Mouse (Mus musculus) ovary, adult 2 months (tissue): Measurements from ENCODE around the gene Cdhr2. TPM values are rescaled to one million over a fixed set of nuclear protein-coding genes. Genes with fewer than 3 reads are reported as not detected.

Experiments
- polyA plus RNA-seq: library from polyadenylated mRNA; depleted of rRNA; stranded (reverse); fragments of >200 nt; gene quantifications from 2 replicates; pipeline ENCODE4 v1.2.3, GENCODE M21; 2012; rRNA removed

Cdhr2 gene
- 0.18 and 0.26 TPM in 2 replicates for polyA plus RNA-seq

GRCm38 (mm10) chr13:54701243-54701642 is at the start of gene Cdhr2:
Gene Cdhr2 (plus strand): TSS chr13:54701461.

GRCm38 (mm10) chr13:54693558-54694347 is 7.5 kb upstream of the Cdhr2 start, which contains the start of gene Rnf44:
Gene Rnf44 (minus strand): TSS chr13:54693907.

DNA sequence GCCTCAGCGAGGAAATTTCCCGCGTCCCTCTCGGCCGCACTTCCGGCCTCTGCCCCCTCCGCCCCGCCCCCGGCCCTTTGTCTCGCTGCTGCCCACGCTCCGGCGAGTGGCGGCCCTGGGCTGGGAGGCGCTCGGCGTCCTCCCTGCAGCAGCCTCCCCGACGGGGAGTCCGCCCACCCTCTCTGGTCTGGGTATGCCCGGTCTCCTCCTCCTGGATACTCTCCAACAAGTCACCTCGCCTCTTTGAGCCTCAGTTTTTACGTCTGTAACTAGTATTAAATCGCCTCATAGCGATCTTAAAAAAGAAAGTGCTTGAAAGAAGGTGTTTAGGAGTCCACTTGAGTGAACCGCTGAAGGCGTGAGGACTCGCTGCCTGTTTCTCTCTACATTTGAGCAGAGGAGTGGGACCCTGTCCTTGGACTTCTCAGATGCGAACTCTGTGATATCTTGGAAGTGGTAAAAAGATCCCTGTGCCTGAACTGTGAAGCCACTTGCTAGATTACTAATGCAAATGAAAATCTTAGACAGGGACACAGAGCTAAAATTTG is 48.7 kb downstream of the Cdhr2 start, which contains the start of gene Gprin1:
Gene Gprin1 (minus strand): TSS at position 11 of the 548 bp plus-strand sequence.

DNA sequence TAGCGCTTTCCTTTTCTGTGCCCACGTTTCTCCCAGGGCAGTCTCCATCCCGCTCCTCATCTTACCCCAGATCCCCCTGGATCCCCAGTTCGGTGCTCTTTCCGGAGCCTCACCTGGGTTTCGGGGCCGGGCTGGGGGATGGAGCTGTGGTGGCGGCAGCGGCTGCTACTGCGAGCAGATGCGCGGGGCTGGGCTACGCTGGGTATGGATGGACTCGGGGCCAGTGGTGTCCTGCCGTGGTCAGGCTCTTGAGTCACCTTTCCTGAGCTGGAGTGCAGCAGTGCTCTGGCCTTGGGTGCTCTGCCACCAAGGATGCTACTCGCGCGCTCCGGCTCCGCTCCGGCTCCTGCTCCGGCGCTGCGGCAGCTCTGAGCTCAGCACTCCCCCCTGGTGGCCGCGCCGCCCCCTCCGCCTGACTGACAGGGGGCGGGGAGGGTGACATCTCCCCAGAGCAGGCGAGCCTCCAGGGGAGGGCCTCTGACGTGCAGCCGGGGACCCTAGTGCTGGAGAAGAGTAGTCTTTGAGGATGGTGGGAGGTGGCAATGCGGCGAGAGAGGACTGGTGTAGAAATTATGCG is 65.0 kb downstream of the Cdhr2 start, which contains the start of gene Sncb:
Gene Sncb (minus strand): TSS at position 404 of the 577 bp plus-strand sequence.

DNA sequence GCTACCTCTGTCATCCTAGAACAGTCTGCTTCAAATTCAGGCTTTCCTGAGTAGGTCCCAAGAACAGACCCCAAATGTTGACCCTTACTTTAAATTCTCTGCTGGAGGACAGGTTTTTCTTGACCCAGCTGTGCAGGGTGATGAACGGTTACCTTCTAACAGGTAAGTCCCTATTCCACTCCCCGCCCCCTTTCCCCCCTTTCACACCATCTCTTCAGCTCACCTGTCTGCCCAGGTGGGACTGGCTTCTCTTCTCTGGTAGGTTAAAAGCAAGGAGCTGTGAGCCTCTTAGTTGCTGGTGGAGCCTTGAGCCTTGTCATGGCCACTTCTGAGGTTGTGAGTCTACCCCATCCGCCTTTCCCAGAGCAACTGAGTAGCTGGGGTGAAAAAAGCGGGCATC is 82.4 kb downstream of the Cdhr2 start, which contains the start of gene Eif4e1b:
Gene Eif4e1b (plus strand): TSS at position 301 of the 400 bp plus-strand sequence.

Other genes starting within 250 kb of the Cdhr2 start
- 79.3 and 88.9 TPM in 2 replicates for gene Thoc3, start 232.6 kb upstream of the Cdhr2 start, polyA plus RNA-seq
- 11.6 and 12.0 TPM in 2 replicates for gene Simc1, start 197.7 kb upstream of the Cdhr2 start, polyA plus RNA-seq
- gene 4833439L19Rik, start 136.0 kb upstream of the Cdhr2 start, polyA plus RNA-seq: 111 and 117 TPM in 2 replicates
- 38.6 and 40.7 TPM in 2 replicates for gene Arl10, start 126.4 kb upstream of the Cdhr2 start, polyA plus RNA-seq
- gene Nop16, start 111.4 kb upstream of the Cdhr2 start, polyA plus RNA-seq: 10.4 and 12.2 TPM in 2 replicates
- 57.0 and 95.4 TPM in 2 replicates for gene Higd2a, start 111.3 kb upstream of the Cdhr2 start, polyA plus RNA-seq
- gene Cltb, start 90.1 kb upstream of the Cdhr2 start, polyA plus RNA-seq: 36.0 and 38.9 TPM in 2 replicates
- gene Faf2, start 79.7 kb upstream of the Cdhr2 start, polyA plus RNA-seq: 21.5 and 24.4 TPM in 2 replicates
- 295 and 422 TPM in 2 replicates for gene Rnf44, start 7.6 kb upstream of the Cdhr2 start, polyA plus RNA-seq
- gene Gprin1, start 48.4 kb downstream of the Cdhr2 start, polyA plus RNA-seq: 0.91 and 1.1 TPM in 2 replicates
- gene Sncb, start 65.1 kb downstream of the Cdhr2 start, polyA plus RNA-seq: 0.16 TPM in 1 of 2 replicates, not detected in the other
- 19.3 and 22.6 TPM in 2 replicates for gene Eif4e1b, start 82.5 kb downstream of the Cdhr2 start, polyA plus RNA-seq
- 16.9 and 18.2 TPM in 2 replicates for gene Tspan17, start 87.9 kb downstream of the Cdhr2 start, polyA plus RNA-seq
- 5.5 and 7.9 TPM in 2 replicates for gene Unc5a, start 247.9 kb downstream of the Cdhr2 start, polyA plus RNA-seq